Mouse (Mus musculus): Measurements from ENCODE around the gene Rab36. TPM values are rescaled to one million over a fixed set of nuclear protein-coding genes. Genes with fewer than 3 reads are reported as not detected.

Gene Rab36
- polyA plus RNA-seq, 1 experiment from 2014 or later, result 16.3 TPM

GRCm38 (mm10) chr10:75044459-75044858 is 7.6 kb downstream of the Rab36 start:
- ATAC-seq, result no peak
- no peak for DNase-seq (ENCODE audit: low read depth, low spot score)
- no peaks in the 10 kb centered on the region for H3K27me3 ChIP-seq
- in situ Hi-C loops (cut with MboI; ENCODE audit: low pct_unique_long_range_greater_than_20kb), result no loop called here
- CTCF ChIA-PET, result no interaction called here
- POLR2A ChIA-PET, result no interaction called here
- no peak for TF ChIP-seq CTCF (IDR thresholded peaks at IDR 0.05)

GRCm38 (mm10) chr10:75045831-75046230 is 9.0 kb downstream of the Rab36 start:
- no peak for TF ChIP-seq CTCF (IDR thresholded peaks at IDR 0.05)
- DNase-seq (ENCODE audit: low read depth, low spot score) (no peak), ATAC-seq (no peak)
- no peaks in the 10 kb centered on the region for H3K27me3 ChIP-seq
- ChIA-PET CTCF (no interaction called here), POLR2A (no interaction called here)
- in situ Hi-C loops (cut with MboI; ENCODE audit: low pct_unique_long_range_greater_than_20kb), result no loop called here

GRCm38 (mm10) chr10:75048711-75049110 is 11.9 kb downstream of the Rab36 start:
- no peak for TF ChIP-seq CTCF (IDR thresholded peaks at IDR 0.05)
- in situ Hi-C loops (cut with MboI; ENCODE audit: low pct_unique_long_range_greater_than_20kb), result no loop called here
- CTCF ChIA-PET, result interaction anchor here (0.8 to 1.1 kb wide), 3 partner anchors 10 to 112 kb away, joined by 3 to 5 read pairs (median 3); no protein-coding TSS in a partner anchor
- ATAC-seq (no peak), DNase-seq (ENCODE audit: low read depth, low spot score) (no peak)
- POLR2A ChIA-PET, result interaction anchor here (0.6 kb wide), 1 partner anchor 14 kb away, joined by 4 read pairs; no protein-coding TSS in a partner anchor
- H3K27me3 ChIP-seq, result no peaks in the 10 kb centered on the region

GRCm38 (mm10) chr10:75051364-75052074 is 14.7 kb downstream of the Rab36 start:
- DNase-seq (ENCODE audit: low read depth, low spot score), result no peak
- TF ChIP-seq CTCF (IDR thresholded peaks at IDR 0.05), result no peak
- CTCF ChIA-PET, result interaction anchor here (4.0 kb wide), 1 partner anchor 100 kb away, joined by 18 read pairs; no protein-coding TSS in a partner anchor
- no peak for ATAC-seq
- POLR2A ChIA-PET, result interaction anchor here (0.6 kb wide), 1 partner anchor 13 kb away, joined by 3 read pairs; no protein-coding TSS in a partner anchor
- no peaks in the 10 kb centered on the region for H3K27me3 ChIP-seq
- in situ Hi-C loops (cut with MboI; ENCODE audit: low pct_unique_long_range_greater_than_20kb), result loop anchor here (25.0 kb wide), 1 partner anchor 386 kb away; no protein-coding TSS in a partner anchor

GRCm38 (mm10) chr10:75052902-75053301 is 16.0 kb downstream of the Rab36 start:
- H3K27me3 ChIP-seq, result no peaks in the 10 kb centered on the region
- no peak for TF ChIP-seq CTCF (IDR thresholded peaks at IDR 0.05)
- POLR2A ChIA-PET, result no interaction called here
- DNase-seq (ENCODE audit: low read depth, low spot score) (no peak), ATAC-seq (no peak)
- in situ Hi-C loops (cut with MboI; ENCODE audit: low pct_unique_long_range_greater_than_20kb), result loop anchor here (25.0 kb wide), 1 partner anchor 384 kb away; no protein-coding TSS in a partner anchor
- CTCF ChIA-PET, result interaction anchor here (1.4 to 4.0 kb wide), 2 partner anchors 10 to 99 kb away, joined by 3 to 18 read pairs; no protein-coding TSS in a partner anchor

GRCm38 (mm10) chr10:75053655-75054054 is 16.8 kb downstream of the Rab36 start:
- CTCF ChIA-PET, result interaction anchor here (1.4 to 4.0 kb wide), 2 partner anchors 11 to 98 kb away, joined by 3 to 18 read pairs; no protein-coding TSS in a partner anchor
- POLR2A ChIA-PET, result no interaction called here
- no peaks in the 10 kb centered on the region for H3K27me3 ChIP-seq
- in situ Hi-C loops (cut with MboI; ENCODE audit: low pct_unique_long_range_greater_than_20kb), result loop anchor here (25.0 kb wide), 1 partner anchor 384 kb away; no protein-coding TSS in a partner anchor
- DNase-seq (ENCODE audit: low read depth, low spot score) (no peak), ATAC-seq (no peak)
- no peak for TF ChIP-seq CTCF (IDR thresholded peaks at IDR 0.05)

- TF ChIP-seq CTCF (IDR thresholded peaks at IDR 0.05), result no peak
- POLR2A ChIA-PET, result no interaction called here
- ATAC-seq, result no peak
- no peak for DNase-seq (ENCODE audit: low read depth, low spot score)
- in situ Hi-C loops (cut with MboI; ENCODE audit: low pct_unique_long_range_greater_than_20kb), result loop anchor here (25.0 kb wide), 1 partner anchor 383 kb away; no protein-coding TSS in a partner anchor
- H3K27me3 ChIP-seq, result no peaks in the 10 kb centered on the region
- CTCF ChIA-PET, result interaction anchor here (4.0 kb wide), 1 partner anchor 97 kb away, joined by 18 read pairs; no protein-coding TSS in a partner anchor
Observed at GRCm38 (mm10) chr10:75054125-75054524, 17.3 kb downstream of the Rab36 start.

- DNase-seq (ENCODE audit: low read depth, low spot score) (no peak), ATAC-seq (no peak)
- no peak for TF ChIP-seq CTCF (IDR thresholded peaks at IDR 0.05)
- in situ Hi-C loops (cut with MboI; ENCODE audit: low pct_unique_long_range_greater_than_20kb), result loop anchor here (5.0 to 25.0 kb wide), 2 partner anchors 97 to 382 kb away; no protein-coding TSS in a partner anchor
- POLR2A ChIA-PET, result no interaction called here
- no peaks in the 10 kb centered on the region for H3K27me3 ChIP-seq
- CTCF ChIA-PET, result interaction anchor here (0.6 to 5.4 kb wide), 3 partner anchors 9 to 105 kb away, joined by 3 to 99 read pairs (median 3); no protein-coding TSS in a partner anchor
Observed at GRCm38 (mm10) chr10:75055672-75056071, 18.8 kb downstream of the Rab36 start.

GRCm38 (mm10) chr10:75056255-75056654 is 19.4 kb downstream of the Rab36 start:
- in situ Hi-C loops (cut with MboI; ENCODE audit: low pct_unique_long_range_greater_than_20kb), result loop anchor here (5.0 to 25.0 kb wide), 2 partner anchors 96 to 381 kb away; no protein-coding TSS in a partner anchor
- POLR2A ChIA-PET, result no interaction called here
- H3K27me3 ChIP-seq, result no peaks in the 10 kb centered on the region
- ATAC-seq (no peak), DNase-seq (ENCODE audit: low read depth, low spot score) (no peak)
- CTCF ChIA-PET, result interaction anchor here (0.6 to 5.4 kb wide), 3 partner anchors 9 to 104 kb away, joined by 3 to 99 read pairs (median 3); no protein-coding TSS in a partner anchor
- TF ChIP-seq CTCF (IDR thresholded peaks at IDR 0.05), result no peak

- ChIA-PET CTCF (interaction anchor here (0.6 to 5.4 kb wide), 5 partner anchors 69 to 197 kb away, joined by 3 to 99 read pairs (median 6); no protein-coding TSS in a partner anchor), POLR2A (interaction anchor here (0.7 to 2.8 kb wide), 3 partner anchors 14 to 93 kb away, joined by 3 to 14 read pairs (median 4); no protein-coding TSS in a partner anchor)
- no peak for DNase-seq (ENCODE audit: low read depth, low spot score)
- H3K27me3 ChIP-seq, result no peaks in the 10 kb centered on the region
- no peak for ATAC-seq
- TF ChIP-seq CTCF (IDR thresholded peaks at IDR 0.05), result no peak
- in situ Hi-C loops (cut with MboI; ENCODE audit: low pct_unique_long_range_greater_than_20kb), result loop anchor here (5.0 to 25.0 kb wide), 2 partner anchors 94 to 379 kb away; no protein-coding TSS in a partner anchor
Observed at GRCm38 (mm10) chr10:75058336-75058735, 21.5 kb downstream of the Rab36 start.
